Mouse (Mus musculus): ENCODE results near the gene Plagl1. TPM values are rescaled to one million over a fixed set of nuclear protein-coding genes. Genes with fewer than 3 reads are reported as not detected.

Plagl1 gene
- total RNA-seq (2023): 1 to 10 TPM in 1 of 2 experiments, under 1 TPM in 1; 0.97 to 1.7 TPM

DNA sequence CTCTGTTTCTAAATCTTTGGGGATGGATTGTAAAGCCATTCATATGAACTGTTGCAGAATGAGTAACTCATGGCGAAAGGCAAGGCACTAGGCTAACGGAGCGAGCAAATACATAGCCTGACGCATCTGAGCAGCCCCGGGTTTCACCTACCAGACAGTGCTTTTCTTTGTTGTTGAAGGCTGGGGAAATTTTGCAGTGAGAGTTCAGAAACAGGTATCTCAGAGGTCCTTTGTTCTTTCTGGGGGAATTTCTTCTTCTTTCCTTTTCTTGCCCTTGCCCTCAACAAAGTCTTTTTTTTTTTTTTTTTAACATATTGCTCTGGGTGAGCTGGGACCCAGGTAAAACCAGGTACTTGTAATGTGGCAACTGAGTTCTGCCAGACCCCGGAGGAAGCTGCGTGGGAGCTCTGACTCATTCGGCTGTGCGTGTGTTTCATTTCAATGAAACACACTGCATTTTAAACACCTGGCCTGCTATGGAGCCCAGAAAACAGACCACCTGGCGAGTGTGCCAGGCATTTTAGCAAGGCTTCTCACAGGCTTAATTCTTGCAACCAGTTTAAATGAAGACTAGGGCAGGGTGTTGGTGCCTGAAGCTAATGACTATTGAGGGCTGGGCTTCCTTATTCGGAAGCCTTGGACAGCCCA, at the start of gene Plagl1:
TSS of gene Plagl1 (plus strand) at position 484 of the 648 bp plus-strand sequence.

DNA sequence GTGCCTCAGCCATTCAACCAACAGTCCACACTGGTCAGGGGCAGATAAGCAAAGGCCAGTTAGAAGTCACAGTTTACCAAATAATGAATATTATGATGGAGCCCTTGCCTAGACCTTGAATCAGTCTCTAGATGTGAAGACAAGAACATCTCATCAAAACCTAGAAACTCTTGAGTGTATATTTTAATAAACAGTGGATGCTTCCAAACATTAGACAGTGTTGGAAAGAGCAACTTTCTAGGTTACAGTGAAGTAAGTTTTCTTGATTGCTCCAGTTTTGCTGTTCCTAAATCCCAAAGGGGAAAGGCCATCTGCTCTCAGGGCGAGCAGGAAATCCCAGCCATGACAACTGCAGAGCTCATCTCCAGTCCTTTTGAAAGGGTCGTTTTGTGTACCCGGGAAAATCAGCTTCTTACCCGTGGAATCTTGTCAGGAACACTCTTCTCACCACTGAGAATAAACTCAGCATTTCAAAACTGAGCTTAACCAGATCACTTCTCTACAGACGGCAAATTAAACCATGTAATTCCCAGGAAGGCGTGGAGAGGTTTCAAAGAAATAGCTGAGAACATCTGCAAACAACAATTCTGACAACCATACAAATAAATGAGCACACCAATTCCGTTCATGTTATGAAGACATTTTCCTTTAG, 117.8 kb downstream of the Plagl1 start, which contains the start of gene Zc2hc1b:
TSS of gene Zc2hc1b (minus strand) at position 51 of the 652 bp plus-strand sequence.

Other genes starting within 250 kb of the Plagl1 start
- 100 to 1,000 TPM in 1 of 2 experiments, 10 to 100 TPM in 1; 98.5 to 103 TPM for gene Utrn, start 191.1 kb upstream of the Plagl1 start, total RNA-seq (2023)
- gene Stx11, start 96.2 kb upstream of the Plagl1 start, total RNA-seq (2023): 10 to 100 TPM; 54.8 to 62.4 TPM
- gene Sf3b5, start 55.2 kb upstream of the Plagl1 start, total RNA-seq (2023): 1 to 10 TPM; 8.6 to 8.8 TPM
- gene Zc2hc1b, start 117.5 kb downstream of the Plagl1 start, total RNA-seq (2023): not detected
- gene Ltv1, start 132.7 kb downstream of the Plagl1 start, total RNA-seq (2023): 10 to 100 TPM; 47.8 to 50.6 TPM

All from monocyte, adult 59 days (primary cell).